Mouse (Mus musculus) left cerebral cortex, adult 2 months (tissue): ENCODE data around the gene Banp. TPM values are rescaled to one million over a fixed set of nuclear protein-coding genes. Genes with fewer than 3 reads are reported as not detected.

Experiments used
- DNase-seq, 2 experiments: peaks; one replicate each; pipeline ENCODE4 v3.0.0; 2021 to 2022; ENCODE audit warnings: low spot score in 2 of 2, mixed read lengths in 1 of 2; ENCODE audit errors: extremely low spot score in 1 of 2
- H3K27ac ChIP-seq: fragments of 200-600 bp; 2 replicates; pipeline ENCODE4 v1.8.1; 2022
- H3K4me3 ChIP-seq: fragments of 200-600 bp; 2 replicates; pipeline ENCODE4 v1.8.1; 2022
- CTCF ChIP-seq: fragments of 200-600 bp; IDR thresholded peaks from 2 replicates; pipeline ENCODE4 v1.8.1; 2022; ENCODE audit warnings: antibody characterized with exemption, mild to moderate bottlenecking, moderate library complexity
- intact Hi-C: fragments of 180-260 bp; cut with DNase I; formaldehyde crosslinking; loops from one replicate; pipeline ENCODE4 v1.15.1; 2025
- total RNA-seq, 2 experiments: library from RNA; stranded (reverse); gene quantifications; 2 replicates each; pipeline ENCODE4 v1.2.3; 2021

Gene Banp
- total RNA-seq, 2 experiments from 2014 or later: 31.4 to 62.5 TPM

GRCm38 (mm10) chr8:121952800-121953199 lies 3.2 kb downstream of the Banp start:
- intact Hi-C loops: no loop called here
- TF ChIP-seq CTCF: no peak
- no peak overlapping the region for H3K27ac ChIP-seq
- H3K4me3 ChIP-seq: no peak overlapping the region
- DNase-seq: no peak

GRCm38 (mm10) chr8:121953821-121954545 lies 4.4 kb downstream of the Banp start:
- no peak overlapping the region for H3K4me3 ChIP-seq
- intact Hi-C loops: no loop called here
- no peak for TF ChIP-seq CTCF
- H3K27ac ChIP-seq: no peak overlapping the region
- no peak for DNase-seq

DNA sequence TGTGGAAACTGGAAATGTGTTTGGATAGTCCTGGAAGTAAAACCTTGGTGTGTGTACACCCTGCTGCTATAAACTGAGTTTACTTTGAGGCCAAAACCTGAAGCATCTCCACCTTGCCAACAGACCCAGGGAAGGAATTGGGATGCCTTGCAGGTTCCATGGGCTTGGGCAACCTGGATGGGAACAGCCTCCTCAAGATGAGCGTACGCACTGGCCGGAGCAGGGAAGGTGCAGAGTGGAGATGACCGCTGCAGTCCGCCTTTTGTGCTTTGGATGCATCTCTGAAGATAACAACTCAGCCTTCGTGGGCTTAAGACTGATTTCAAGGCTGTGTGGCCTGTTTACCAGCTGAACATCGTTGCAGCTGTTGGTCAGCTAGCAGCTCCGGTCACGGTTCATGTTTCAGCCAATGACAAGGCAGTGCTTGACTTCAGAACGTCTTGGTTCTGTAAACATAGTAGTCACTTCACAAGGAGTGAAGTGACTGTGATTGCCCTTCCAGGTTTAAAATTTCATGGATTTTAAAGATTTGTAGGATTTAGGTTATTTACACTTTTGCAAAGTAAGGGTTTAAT lies 5.5 kb downstream of the Banp start:
- Histone ChIP-seq H3K27ac (no peak overlapping the region), H3K4me3 (no peak overlapping the region)
- TF ChIP-seq CTCF: no peak
- no peak for DNase-seq
- intact Hi-C loops: no loop called here

DNA sequence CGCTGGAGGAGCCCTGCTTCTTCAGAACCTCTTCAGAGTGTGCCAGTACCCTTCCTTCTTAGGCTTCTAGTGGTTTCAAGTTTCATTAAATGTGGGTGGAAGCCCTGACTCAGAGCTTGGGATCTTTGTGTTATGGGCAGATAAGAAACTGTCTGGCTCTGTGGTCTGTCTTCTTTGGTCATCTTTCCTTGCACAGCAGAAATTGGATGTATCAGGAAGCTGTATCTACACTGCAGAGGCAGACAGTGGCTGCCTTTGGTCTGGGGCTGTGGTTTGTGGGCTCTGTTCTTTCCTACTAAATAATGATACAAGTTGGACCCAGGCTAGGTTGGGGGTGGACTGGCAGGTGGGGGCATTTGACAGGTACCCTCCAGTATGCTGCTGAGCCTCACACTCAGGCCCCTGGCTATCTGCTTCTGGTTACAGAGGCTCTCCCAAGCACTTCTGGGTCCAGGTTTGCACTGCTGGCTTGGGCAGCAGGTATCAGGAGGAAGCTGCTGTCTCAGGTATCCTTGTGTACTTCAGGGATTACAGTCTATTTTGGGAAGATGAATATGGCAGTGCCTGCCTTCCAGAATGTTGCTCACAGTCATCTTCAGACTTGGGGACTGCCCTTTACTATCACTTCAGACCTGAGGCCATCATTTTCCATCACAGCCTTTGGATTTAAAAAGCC lies 6.4 kb downstream of the Banp start:
- Histone ChIP-seq H3K4me3 (no peak overlapping the region), H3K27ac (no peak overlapping the region)
- TF ChIP-seq CTCF: no peak
- DNase-seq: no peak
- intact Hi-C loops: no loop called here

DNA sequence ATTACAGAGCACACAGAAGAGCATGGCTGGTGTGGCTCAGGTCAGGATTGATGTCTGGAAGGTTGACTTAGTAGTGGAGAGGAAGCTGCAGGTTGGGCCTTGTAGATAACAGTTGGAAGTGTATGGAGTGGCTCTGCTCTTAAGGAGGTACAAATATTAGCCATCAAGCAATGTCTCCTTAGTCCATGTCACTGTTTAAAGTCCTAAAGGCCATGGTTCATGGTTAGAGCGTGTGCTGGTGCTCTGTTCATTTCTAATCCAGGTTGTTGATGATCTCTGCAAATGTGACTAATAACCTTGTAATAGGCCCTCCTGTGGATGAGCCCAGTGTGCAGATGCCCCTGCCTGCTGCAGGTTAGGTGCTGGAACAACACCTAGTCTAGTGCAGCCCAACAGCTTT lies 8.8 kb downstream of the Banp start:
- Histone ChIP-seq H3K4me3 (no peak overlapping the region), H3K27ac (no peak overlapping the region)
- TF ChIP-seq CTCF: no peak
- intact Hi-C loops: no loop called here
- no peak for DNase-seq

GRCm38 (mm10) chr8:121962892-121963291 lies 13.3 kb downstream of the Banp start:
- Histone ChIP-seq H3K27ac (no peak overlapping the region), H3K4me3 (no peak overlapping the region)
- DNase-seq: no peak
- intact Hi-C loops: no loop called here
- no peak for TF ChIP-seq CTCF

GRCm38 (mm10) chr8:121964716-121965512 lies 15.4 kb downstream of the Banp start:
- no peak overlapping the region for H3K4me3 ChIP-seq
- intact Hi-C loops: no loop called here
- DNase-seq: no peak
- H3K27ac ChIP-seq: no peak overlapping the region
- TF ChIP-seq CTCF: peak; percentile 37

DNA sequence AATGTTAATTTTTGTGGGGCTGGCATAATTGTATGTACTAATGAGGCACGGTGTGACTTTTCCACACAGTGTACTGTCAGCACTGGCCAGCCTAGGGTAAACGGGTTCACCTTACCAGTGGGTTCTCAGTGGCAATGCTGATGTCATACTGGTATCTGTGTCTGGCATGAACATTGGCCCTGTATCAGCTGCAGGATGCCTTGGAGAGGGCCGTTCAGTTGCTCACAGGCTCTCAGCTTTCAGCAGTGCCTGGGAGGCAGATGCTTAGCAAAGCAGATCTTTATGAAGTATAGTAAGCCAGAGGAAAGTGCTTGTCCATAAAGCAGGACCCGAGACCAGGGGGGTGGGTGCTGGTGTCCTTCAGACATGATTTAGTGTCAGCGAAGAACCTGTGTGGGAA lies 16.6 kb downstream of the Banp start:
- no peak overlapping the region for H3K4me3 ChIP-seq
- DNase-seq: no peak
- intact Hi-C loops: no loop called here
- no peak for TF ChIP-seq CTCF
- no peak overlapping the region for H3K27ac ChIP-seq

DNA sequence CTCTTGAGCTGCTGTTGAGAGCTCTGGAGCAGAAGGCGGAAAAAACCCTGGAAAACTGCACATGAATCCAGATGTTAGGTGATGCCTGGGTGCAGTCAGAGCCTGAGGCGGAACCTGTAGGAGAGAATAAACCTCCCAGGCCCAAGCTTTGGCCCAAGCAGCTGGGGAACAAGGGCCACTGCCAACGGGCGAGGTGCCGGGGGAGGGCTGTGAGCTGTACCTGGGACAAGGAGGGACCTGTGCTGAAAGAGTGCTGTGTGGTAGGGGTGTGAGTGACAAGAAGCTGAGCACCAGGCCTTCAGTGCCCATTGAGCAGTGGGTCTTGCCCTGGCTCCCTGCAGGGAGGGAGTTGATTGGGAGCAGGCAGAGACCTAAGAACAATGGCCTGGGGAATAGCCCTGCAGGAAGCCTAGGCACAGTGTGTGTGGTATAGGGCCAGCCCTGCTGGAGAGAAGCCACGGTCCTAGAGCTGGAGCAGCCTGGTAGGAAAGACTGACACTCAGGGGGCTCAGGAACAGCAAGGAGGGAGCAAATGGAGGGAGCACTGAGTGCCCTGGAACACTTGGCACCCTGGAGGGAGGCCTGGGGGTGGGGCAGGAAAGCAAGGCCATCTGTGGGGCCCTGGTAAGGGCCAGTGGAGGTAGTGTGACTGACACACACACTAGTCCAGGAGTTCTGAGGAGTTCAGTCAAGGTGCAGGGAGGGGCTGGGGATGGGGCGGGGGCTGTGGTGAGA lies 17.3 kb downstream of the Banp start:
- intact Hi-C loops: no loop called here
- TF ChIP-seq CTCF: no peak
- Histone ChIP-seq H3K27ac (no peak overlapping the region), H3K4me3 (no peak overlapping the region)
- no peak for DNase-seq

- DNase-seq: no peak
- intact Hi-C loops: no loop called here
- H3K4me3 ChIP-seq: no peak overlapping the region
- no peak for TF ChIP-seq CTCF
- peak overlapping the region; percentile 60 for H3K27ac ChIP-seq
These were observed 18.4 kb downstream of the Banp start for GRCm38 (mm10) chr8:121967977-121968376.

DNA sequence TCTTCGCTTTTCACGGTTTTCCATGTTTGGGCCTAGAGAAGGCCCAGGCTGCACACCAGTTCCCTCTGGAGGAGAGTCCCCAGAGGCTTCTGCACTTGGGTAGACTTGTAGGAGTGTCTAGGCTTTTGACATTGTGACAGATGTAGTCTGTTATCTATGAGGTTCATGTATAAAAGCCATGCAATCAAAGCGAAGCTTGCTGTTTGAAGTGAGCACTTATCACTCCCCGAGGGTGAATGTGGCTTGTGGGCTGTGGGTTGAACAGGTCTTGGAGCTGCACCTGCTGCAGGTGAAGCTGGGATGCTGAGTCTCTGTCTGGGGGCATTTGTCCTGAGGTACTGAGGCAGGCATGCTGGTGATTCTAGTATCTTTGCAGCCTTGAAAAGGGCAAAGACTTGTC lies 19.0 kb downstream of the Banp start:
- DNase-seq: no peak
- peak overlapping the region; percentile 60; the same call in 1 of the 2 replicates for H3K27ac ChIP-seq

More for the DNA sequence above, 19.0 kb downstream of the Banp start:
- intact Hi-C loops: no loop called here
- H3K4me3 ChIP-seq: no peak overlapping the region
- no peak for TF ChIP-seq CTCF
